Mouse (Mus musculus) Patski (cell line): ENCODE results near the gene Asb16. TPM values are rescaled to one million over a fixed set of nuclear protein-coding genes. Genes with fewer than 3 reads are reported as not detected.

Experiments
- ATAC-seq: fragments of 100-300 bp; one replicate; pipeline ENCODE4 v1.8.0; 2021
- CTCF ChIA-PET: fragments of 350-600 bp; sonication (Branson Sonifier 250); formaldehyde crosslinking; loops from one replicate; lab custom pipeline; 2022; ENCODE audit warnings: inconsistent platforms; lab: Charles Lee
- POLR2A ChIA-PET: fragments of 350-600 bp; sonication (Branson Sonifier 250); formaldehyde crosslinking; loops from one replicate; lab custom pipeline; 2022; ENCODE audit warnings: antibody characterized with exemption, inconsistent platforms; lab: Charles Lee
- DNase-seq: peaks from one replicate; pipeline ENCODE4 v3.0.0-alpha.2; 2011; ENCODE audit warnings: low read depth, low spot score
- H3K27me3 ChIP-seq: fragments of 371-371 bp; one replicate; pipeline ENCODE4 v1.5.1; 2021
- CTCF ChIP-seq: fragments of 100-300 bp; IDR thresholded peaks from one replicate; pipeline ENCODE4 v1.5.1; 2021
- in situ Hi-C: fragments of 300-500 bp; cut with MboI; formaldehyde crosslinking; loops from 3 replicates; pipeline ENCODE4 v1.11.1; 2018; ENCODE audit warnings: low pct_unique_long_range_greater_than_20kb, mixed read lengths
- polyA plus RNA-seq: library from polyadenylated mRNA; unstranded; gene quantifications from one replicate; pipeline ENCODE4 v1.2.3, GENCODE M21; 2021

Asb16 gene
- polyA plus RNA-seq, 1 experiment from 2014 or later: 0.28 TPM

GRCm38 (mm10) chr11:102315690-102316571 is 47.4 kb downstream of the Asb16 start:
- DNase-seq (no peak), ATAC-seq (no peak)
- POLR2A ChIA-PET: interaction anchor here (0.6 to 7.6 kb wide), 4 partner anchors 40 to 445 kb away, joined by 3 to 110 read pairs (median 4); partner anchors contain the start of gene Slc25a39
- in situ Hi-C loops: no loop called here
- no peaks in the 10 kb centered on the region for H3K27me3 ChIP-seq
- TF ChIP-seq CTCF: no peak
- CTCF ChIA-PET: interaction anchor here (0.7 to 2.7 kb wide), 7 partner anchors 81 to 130 kb away, joined by 3 to 11 read pairs (median 3); partner anchors contain the start of gene Grn

- no peaks in the 10 kb centered on the region for H3K27me3 ChIP-seq
- DNase-seq (no peak), ATAC-seq (no peak)
- in situ Hi-C loops: no loop called here
- POLR2A ChIA-PET: interaction anchor here (0.6 to 7.6 kb wide), 8 partner anchors 8 to 444 kb away, joined by 3 to 110 read pairs (median 4); partner anchors contain the start of genes Grn and Slc25a39
- no peak for TF ChIP-seq CTCF
- CTCF ChIA-PET: interaction anchor here (1.2 to 2.7 kb wide), 3 partner anchors 95 to 129 kb away, joined by 3 to 11 read pairs (median 4); no protein-coding TSS in a partner anchor
Measured at GRCm38 (mm10) chr11:102316572-102317297, 48.2 kb downstream of the Asb16 start.

- no peaks in the 10 kb centered on the region for H3K27me3 ChIP-seq
- ATAC-seq (peak; percentile 34), DNase-seq (no peak)
- TF ChIP-seq CTCF: no peak
- POLR2A ChIA-PET: interaction anchor here (1.0 to 7.6 kb wide), 5 partner anchors 9 to 113 kb away, joined by 3 to 110 read pairs (median 23); partner anchors contain the start of genes Grn and Slc25a39
- in situ Hi-C loops: no loop called here
- CTCF ChIA-PET: no interaction called here
Measured at GRCm38 (mm10) chr11:102317298-102317900, 48.9 kb downstream of the Asb16 start.

- CTCF ChIA-PET: interaction anchor here (0.6 kb wide), 1 partner anchor 9 kb away, joined by 3 read pairs; no protein-coding TSS in a partner anchor
- in situ Hi-C loops: no loop called here
- H3K27me3 ChIP-seq: no peaks in the 10 kb centered on the region
- POLR2A ChIA-PET: interaction anchor here (1.0 to 7.6 kb wide), 7 partner anchors 9 to 112 kb away, joined by 3 to 110 read pairs (median 9); partner anchors contain the start of genes Grn and Slc25a39
- no peak for TF ChIP-seq CTCF
- ATAC-seq (peak; percentile 31), DNase-seq (no peak)
Measured at GRCm38 (mm10) chr11:102317901-102318575, 49.5 kb downstream of the Asb16 start.

- TF ChIP-seq CTCF: no peak
- POLR2A ChIA-PET: interaction anchor here (0.6 to 7.6 kb wide), 15 partner anchors 10 to 308 kb away, joined by 3 to 110 read pairs (median 4); partner anchors contain the start of genes Grn, Rundc3a and Slc25a39
- ATAC-seq (no peak), DNase-seq (no peak)
- in situ Hi-C loops: no loop called here
- CTCF ChIA-PET: interaction anchor here (0.6 to 1.6 kb wide), 4 partner anchors 10 to 112 kb away, joined by 3 read pairs; partner anchors contain the start of gene Grn
- H3K27me3 ChIP-seq: no peaks in the 10 kb centered on the region
Measured at GRCm38 (mm10) chr11:102318576-102319409, 50.2 kb downstream of the Asb16 start.

- ATAC-seq: no peak
- in situ Hi-C loops: no loop called here
- DNase-seq: no peak
- ChIA-PET POLR2A (interaction anchor here (0.6 to 7.6 kb wide), 17 partner anchors 10 to 1065 kb away, joined by 3 to 110 read pairs (median 4); partner anchors contain the start of genes Grn, Rundc3a and Slc25a39), CTCF (interaction anchor here (1.3 to 1.6 kb wide), 2 partner anchors 92 to 111 kb away, joined by 3 read pairs; partner anchors contain the start of gene Grn)
- H3K27me3 ChIP-seq: no peaks in the 10 kb centered on the region
- no peak for TF ChIP-seq CTCF
Measured at GRCm38 (mm10) chr11:102319410-102319792, 50.9 kb downstream of the Asb16 start, which contains the start of gene Ubtf. Gene Ubtf, minus strand, starts transcription at chr11:102319742.

- ChIA-PET CTCF (interaction anchor here (1.0 to 2.4 kb wide), 4 partner anchors 11 to 111 kb away, joined by 3 to 5 read pairs (median 4); partner anchors contain the start of gene Grn), POLR2A (interaction anchor here (0.6 to 7.6 kb wide), 9 partner anchors 9 to 1064 kb away, joined by 3 to 110 read pairs (median 4); partner anchors contain the start of genes Grn, Rundc3a and Slc25a39)
- DNase-seq: no peak
- no peak for TF ChIP-seq CTCF
- ATAC-seq: no peak
- in situ Hi-C loops: loop anchor here (5.0 kb wide), 1 partner anchor 87 kb away; the partner anchor contains the start of gene Slc25a39
- no peaks in the 10 kb centered on the region for H3K27me3 ChIP-seq
Measured at GRCm38 (mm10) chr11:102319941-102320685, 51.6 kb downstream of the Asb16 start.

- ChIA-PET CTCF (interaction anchor here (1.0 to 2.4 kb wide), 3 partner anchors 11 to 101 kb away, joined by 4 to 5 read pairs (median 5); no protein-coding TSS in a partner anchor), POLR2A (interaction anchor here (1.2 to 7.6 kb wide), 3 partner anchors 12 to 87 kb away, joined by 5 to 110 read pairs (median 26); partner anchors contain the start of gene Slc25a39)
- in situ Hi-C loops: loop anchor here (5.0 kb wide), 1 partner anchor 87 kb away; the partner anchor contains the start of gene Slc25a39
- TF ChIP-seq CTCF: no peak
- H3K27me3 ChIP-seq: no peaks in the 10 kb centered on the region
- DNase-seq (no peak), ATAC-seq (no peak)
Measured at GRCm38 (mm10) chr11:102320686-102321005, 52.1 kb downstream of the Asb16 start.
